Mouse (Mus musculus): ENCODE measurements around the gene Gm20388. TPM values are rescaled to one million over a fixed set of nuclear protein-coding genes. Genes with fewer than 3 reads are reported as not detected.
"Not testable (repeated sequence)": the region's sequence is repeated elsewhere in the genome, so short reads cannot be mapped to it uniquely, and the experiment has no call there.

The Gm20388 gene
- total RNA-seq, 2 experiments from 2014 or later = 12.7 TPM; not detected in 1

- no peak for DNase-seq
Measured at GRCm38 (mm10) chr8:123442351-123442750, 3531.7 kb downstream of the Gm20388 start.

GRCm38 (mm10) chr8:123442871-123443575, 3532.4 kb downstream of the Gm20388 start:
- peak; percentile 91 for DNase-seq

- DNase-seq = no peak
Measured at GRCm38 (mm10) chr8:123443576-123443921, 3532.9 kb downstream of the Gm20388 start.

GRCm38 (mm10) chr8:123444131-123444530, 3533.5 kb downstream of the Gm20388 start:
- no peak for DNase-seq

GRCm38 (mm10) chr8:123445981-123446380, 3535.3 kb downstream of the Gm20388 start:
- no peak for DNase-seq

- DNase-seq = no peak
Measured at GRCm38 (mm10) chr8:123446799-123447198, 3536.2 kb downstream of the Gm20388 start.

- DNase-seq = no peak
Measured at GRCm38 (mm10) chr8:123450783-123451182, 3540.1 kb downstream of the Gm20388 start.

- DNase-seq = not testable (repeated sequence)
Measured at GRCm38 (mm10) chr8:123451747-123452146, 3541.1 kb downstream of the Gm20388 start.

GRCm38 (mm10) chr8:123452149-123452548, 3541.5 kb downstream of the Gm20388 start:
- DNase-seq = no peak

- no peak for DNase-seq
Measured at GRCm38 (mm10) chr8:123453291-123453690, 3542.7 kb downstream of the Gm20388 start.

- no peak for DNase-seq
Measured at GRCm38 (mm10) chr8:123453951-123454350, 3543.3 kb downstream of the Gm20388 start.

GRCm38 (mm10) chr8:123454559-123454958, 3543.9 kb downstream of the Gm20388 start:
- DNase-seq = no peak

GRCm38 (mm10) chr8:123463651-123464050, 3553.0 kb downstream of the Gm20388 start:
- DNase-seq = no peak

GRCm38 (mm10) chr8:123467476-123467875, 3556.8 kb downstream of the Gm20388 start:
- DNase-seq = no peak

GRCm38 (mm10) chr8:123472991-123473390, 3562.3 kb downstream of the Gm20388 start:
- not testable (repeated sequence) for DNase-seq

- DNase-seq = not testable (repeated sequence)
Measured at GRCm38 (mm10) chr8:123474549-123474948, 3563.9 kb downstream of the Gm20388 start.

GRCm38 (mm10) chr8:123476911-123477736, 3566.5 kb downstream of the Gm20388 start:
- peak in 1 of 2 experiments; percentile 19 for DNase-seq

GRCm38 (mm10) chr8:123477737-123478258, 3567.2 kb downstream of the Gm20388 start, which contains the start of gene Afg3l1:
Gene Afg3l1 (plus strand): TSS chr8:123477903.
- DNase-seq = peak; percentile 94 to 95

GRCm38 (mm10) chr8:123478456-123479218, 3568.0 kb downstream of the Gm20388 start:
- no peak for DNase-seq

- DNase-seq = no peak
Measured at GRCm38 (mm10) chr8:123482627-123483026, 3572.0 kb downstream of the Gm20388 start.

GRCm38 (mm10) chr8:123491280-123492075, 3580.8 kb downstream of the Gm20388 start:
- no peak for DNase-seq

- DNase-seq = no peak
Measured at GRCm38 (mm10) chr8:123492898-123493297, 3582.3 kb downstream of the Gm20388 start.
